Mouse (Mus musculus): ENCODE data around the gene Ctnnbl1.

GRCm38 (mm10) chr2:157877394-157877793, 140.2 kb downstream of the Ctnnbl1 start:
- TF ChIP-seq CTCF (IDR thresholded peaks at IDR 0.05; ENCODE audit: low read depth) (no peak), EP300 (IDR thresholded peaks at IDR 0.05; ENCODE audit: low read depth) (no peak)

All from heart, postnatal 0 days (tissue).